Mouse (Mus musculus): Measurements from ENCODE around the gene Acss1.

Acss1 gene

GRCm38 (mm10) chr2:150667820-150668766, at the start of gene Acss1:
Acss1 (minus strand) TSS chr2:150668500.
- no peak for DNase-seq (ENCODE audit: low read depth, low spot score)

GRCm38 (mm10) chr2:150712167-150712674, 43.9 kb upstream of the Acss1 start:
- no peak for DNase-seq (ENCODE audit: low read depth, low spot score)

- no peak for DNase-seq (ENCODE audit: low read depth, low spot score)
Measured at GRCm38 (mm10) chr2:150691481-150692170, 23.3 kb upstream of the Acss1 start.

GRCm38 (mm10) chr2:150690216-150690615, 21.9 kb upstream of the Acss1 start:
- no peak for DNase-seq (ENCODE audit: low read depth, low spot score)

GRCm38 (mm10) chr2:150689223-150689800, 21.0 kb upstream of the Acss1 start, which contains the start of gene Vsx1:
Vsx1 (minus strand) TSS chr2:150689360.
- no peak for DNase-seq (ENCODE audit: low read depth, low spot score)

GRCm38 (mm10) chr2:150688541-150689186, 20.4 kb upstream of the Acss1 start:
- no peak for DNase-seq (ENCODE audit: low read depth, low spot score)

GRCm38 (mm10) chr2:150687871-150688540, 19.7 kb upstream of the Acss1 start:
- no peak for DNase-seq (ENCODE audit: low read depth, low spot score)

- DNase-seq (ENCODE audit: low read depth, low spot score): no peak
Measured at GRCm38 (mm10) chr2:150685389-150685788, 17.1 kb upstream of the Acss1 start.

GRCm38 (mm10) chr2:150684451-150684850, 16.2 kb upstream of the Acss1 start:
- no peak for DNase-seq (ENCODE audit: low read depth, low spot score)

GRCm38 (mm10) chr2:150681581-150681980, 13.3 kb upstream of the Acss1 start:
- DNase-seq (ENCODE audit: low read depth, low spot score): no peak

GRCm38 (mm10) chr2:150678392-150678791, 10.1 kb upstream of the Acss1 start:
- no peak for DNase-seq (ENCODE audit: low read depth, low spot score)

GRCm38 (mm10) chr2:150675525-150675924, 7.2 kb upstream of the Acss1 start:
- no peak for DNase-seq (ENCODE audit: low read depth, low spot score)

GRCm38 (mm10) chr2:150674900-150675299, 6.6 kb upstream of the Acss1 start:
- peak; percentile 65 for DNase-seq (ENCODE audit: low read depth, low spot score)

GRCm38 (mm10) chr2:150673929-150674328, 5.6 kb upstream of the Acss1 start:
- no peak for DNase-seq (ENCODE audit: low read depth, low spot score)

GRCm38 (mm10) chr2:150671609-150672290, 3.5 kb upstream of the Acss1 start:
- no peak for DNase-seq (ENCODE audit: low read depth, low spot score)

- no peak for DNase-seq (ENCODE audit: low read depth, low spot score)
Measured at GRCm38 (mm10) chr2:150670926-150671325, 2.6 kb upstream of the Acss1 start.

- DNase-seq (ENCODE audit: low read depth, low spot score): no peak
Measured at GRCm38 (mm10) chr2:150669454-150670045, 1.2 kb upstream of the Acss1 start.

- no peak for DNase-seq (ENCODE audit: low read depth, low spot score)
Measured at GRCm38 (mm10) chr2:150668956-150669355, 656 bp upstream of the Acss1 start.

- no peak for DNase-seq (ENCODE audit: low read depth, low spot score)
Measured at GRCm38 (mm10) chr2:150667065-150667819, 1.1 kb downstream of the Acss1 start.

Data from skeletal muscle tissue, adult 2 months (tissue).